Mouse (Mus musculus) layer of hippocampus, adult 9-11 months (tissue): Measurements from ENCODE around the gene Dctn3.

Experiments used
- DNase-seq: peaks from one replicate; pipeline ENCODE4 v3.0.0; 2022

Dctn3 gene

DNA sequence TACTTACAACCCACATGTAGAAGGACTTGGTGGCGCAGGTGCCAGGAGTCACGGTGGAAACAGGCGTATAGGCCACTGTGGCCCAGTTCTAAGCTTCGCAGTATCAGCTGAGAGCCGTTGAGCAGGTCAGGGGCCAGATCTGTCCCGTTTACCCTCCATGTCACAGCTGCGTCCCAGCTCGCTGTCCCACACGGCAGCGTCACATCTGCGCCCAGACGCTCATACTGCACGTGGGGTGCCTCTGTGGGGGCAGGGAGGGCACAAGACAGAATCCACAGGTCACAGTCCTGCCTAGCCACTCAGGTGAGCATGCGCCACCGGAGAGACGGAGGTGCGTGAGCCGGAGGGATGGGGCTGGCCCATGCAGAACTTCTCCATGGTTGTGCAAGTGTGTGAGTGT lies 52.1 kb downstream of the Dctn3 start:
- DNase-seq: no peak

DNA sequence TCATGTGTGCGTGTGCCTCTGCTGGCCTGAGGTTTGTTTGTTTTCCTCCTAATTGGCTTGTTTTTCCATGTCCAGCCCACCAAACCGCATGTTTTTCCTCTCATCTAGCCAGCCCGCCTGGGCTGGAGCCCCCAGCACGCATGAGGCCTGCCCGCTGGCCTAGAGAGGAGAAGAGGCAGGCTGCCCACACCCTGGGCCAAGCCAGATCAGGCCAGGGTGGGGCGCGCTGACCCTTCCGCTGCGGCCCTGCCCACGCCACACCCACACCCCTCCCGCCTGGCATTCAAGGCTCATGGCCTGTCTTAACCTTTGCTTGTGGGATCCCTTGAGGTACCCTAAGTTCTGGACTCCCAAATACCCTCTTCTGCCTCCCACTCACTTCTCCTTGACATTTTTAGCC lies 56.3 kb downstream of the Dctn3 start:
- DNase-seq: no peak

DNA sequence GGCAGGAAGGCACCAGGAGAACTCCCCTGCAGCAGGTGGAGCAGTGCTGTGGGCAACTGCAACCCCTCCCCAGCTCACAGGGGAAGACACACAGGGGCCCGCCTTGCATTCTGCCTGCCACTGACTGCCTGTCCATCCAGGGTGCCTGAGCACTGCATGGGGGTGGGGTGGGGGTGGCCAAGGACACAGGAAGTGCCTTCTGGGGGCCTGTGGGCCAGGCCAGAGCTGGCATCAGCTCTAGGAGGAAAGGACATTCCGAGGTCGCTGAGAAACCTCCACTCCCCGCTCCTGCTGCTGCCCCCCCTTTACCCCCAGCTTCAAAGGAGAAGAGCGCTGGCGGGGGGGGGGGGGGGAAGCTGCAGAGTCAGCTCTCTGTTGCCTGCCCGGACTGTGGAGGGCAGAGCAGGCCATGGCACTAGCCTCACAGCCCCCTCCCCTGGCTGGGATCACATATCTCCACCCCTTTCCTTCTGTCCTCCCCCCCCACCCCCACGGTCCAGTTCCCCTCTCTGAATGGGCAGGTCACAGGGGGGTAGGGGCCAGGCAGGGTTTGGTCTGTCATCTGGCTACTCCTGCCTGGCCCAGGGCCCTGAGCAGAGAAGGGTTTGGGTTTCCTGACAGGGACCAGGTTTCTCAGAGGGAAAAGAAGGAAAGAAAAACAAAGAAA lies 57.8 kb downstream of the Dctn3 start:
- no peak for DNase-seq
